Mouse (Mus musculus) erythroblast, embryonic 14.5 days (primary cell): ENCODE results near the gene Syt9.

ENCODE experiments used
- GATA1 ChIP-seq: IDR thresholded peaks from 2 replicates; pipeline ENCODE4 v1.6.1; 2012; ENCODE audit warnings: low read length, inconsistent platforms, mixed read lengths
- TAL1 ChIP-seq: IDR thresholded peaks from 3 replicates; pipeline ENCODE4 v1.6.1; 2012; ENCODE audit warnings: low read length, inconsistent platforms, mixed read lengths

- TF ChIP-seq GATA1 = no peak
- no peak for TF ChIP-seq TAL1
These were observed 177.3 kb downstream of the Syt9 start for GRCm38 (mm10) chr7:107547872-107548271.
